Mouse (Mus musculus) stomach, embryonic 14.5 days (tissue): ENCODE data around the gene Dnajc4. TPM values are rescaled to one million over a fixed set of nuclear protein-coding genes. Genes with fewer than 3 reads are reported as not detected.

Experiments used
- ATAC-seq: fragments of 200-750 bp; cut with Nextera tagmentation; 2 replicates; pipeline ENCODE4 v1.8.0; 2017; ENCODE audit warnings: low read depth, moderate TSS enrichment; ENCODE audit not compliant: insufficient number of reproducible peaks, insufficient read depth, low FRiP score
- H3K27ac ChIP-seq: fragments of 300-500 bp; sonication (generic); 2 replicates; pipeline ENCODE4 v1.5.1; 2014; ENCODE audit warnings: mild to moderate bottlenecking, low read length, moderate library complexity, mixed read lengths
- H3K27me3 ChIP-seq: fragments of 300-500 bp; sonication (generic); 2 replicates; pipeline ENCODE4 v1.6.1; 2014; ENCODE audit warnings: low read length, control low read depth, mixed read lengths; ENCODE audit not compliant: control insufficient read depth, insufficient read depth
- H3K36me3 ChIP-seq: fragments of 300-500 bp; sonication (generic); 2 replicates; pipeline ENCODE4 v1.6.1; 2014; ENCODE audit warnings: mild to moderate bottlenecking, control low read depth, low read length, moderate library complexity, mixed read lengths; ENCODE audit not compliant: control insufficient read depth, insufficient read depth
- H3K4me1 ChIP-seq: fragments of 300-500 bp; sonication (generic); 2 replicates; pipeline ENCODE4 v1.6.1; 2014; ENCODE audit warnings: low read length, control low read depth, mixed read lengths; ENCODE audit not compliant: control insufficient read depth, insufficient read depth
- H3K4me2 ChIP-seq: fragments of 300-500 bp; sonication (generic); replicated peaks from 2 replicates; pipeline ENCODE4 v1.6.1; 2014; ENCODE audit warnings: low read depth, low read length, control low read depth
- H3K4me3 ChIP-seq: fragments of 300-500 bp; sonication (generic); 2 replicates; pipeline ENCODE4 v1.5.1; 2014; ENCODE audit warnings: low read depth, low read length, control low read depth
- H3K9ac ChIP-seq: fragments of 300-500 bp; sonication (generic); replicated peaks from 2 replicates; pipeline ENCODE4 v1.6.1; 2014; ENCODE audit warnings: low read depth, mild to moderate bottlenecking, control low read depth, low read length, moderate library complexity, mixed read lengths
- H3K9me3 ChIP-seq: fragments of 300-500 bp; sonication (generic); 2 replicates; pipeline ENCODE4 v1.6.1; 2016; ENCODE audit warnings: low read depth, low read length, control low read depth; ENCODE audit not compliant: control insufficient read depth
- WGBS: fragments of 180-500 bp; shearing (Covaris S2); extraction: QIAGEN DNeasy Blood & Tissue Kit; methylation state at CpG from one replicate; pipeline ENCODE4 v1.1.7; 2014; 5-methylcytosine and 5-hydroxymethylcytosine counted together
- polyA plus RNA-seq: library from polyadenylated mRNA; unstranded; fragments of >200 nt; fragmentation: Nextera tagmentation; extraction: Ambion mirVana; gene quantifications from 2 replicates; pipeline ENCODE4 v1.2.1, GENCODE M21; 2014

Dnajc4 gene
- polyA plus RNA-seq, 1 experiment from 2014 or later, result 31.2 TPM

DNA sequence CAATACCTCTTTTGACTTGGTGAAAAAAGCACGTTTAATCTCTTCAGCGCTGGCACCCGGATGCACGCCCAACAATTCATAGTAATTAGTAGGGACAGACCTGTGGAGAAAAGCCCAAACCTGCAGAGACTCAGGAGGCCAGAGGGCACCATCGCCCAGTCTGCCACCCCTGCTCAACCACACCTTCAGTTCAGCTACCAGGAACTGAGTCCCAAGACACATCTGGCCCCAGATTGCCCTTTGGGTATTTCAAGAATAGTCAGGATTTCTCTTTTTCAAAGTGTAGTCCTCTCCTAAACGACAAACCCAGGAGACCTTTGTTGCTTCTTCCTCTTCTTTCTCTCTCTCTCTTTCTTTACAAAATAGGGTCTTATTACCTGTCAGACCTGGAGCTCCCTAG lies 1.7 kb downstream of the Dnajc4 start:
- 86% methylated on average over 6 of the region's 6 CpGs for WGBS
- Histone ChIP-seq H3K4me3 (no peak overlapping the region), H3K27me3 (no peaks in the 10 kb centered on the region), H3K4me2 (no peak overlapping the region), H3K9ac (no peak overlapping the region), H3K4me1 (peaks cover 32% of the 10 kb centered on the region), H3K9me3 (no peaks in the 10 kb centered on the region), H3K27ac (no peak overlapping the region), H3K36me3 (no peaks in the 10 kb centered on the region)
- no peak for ATAC-seq

DNA sequence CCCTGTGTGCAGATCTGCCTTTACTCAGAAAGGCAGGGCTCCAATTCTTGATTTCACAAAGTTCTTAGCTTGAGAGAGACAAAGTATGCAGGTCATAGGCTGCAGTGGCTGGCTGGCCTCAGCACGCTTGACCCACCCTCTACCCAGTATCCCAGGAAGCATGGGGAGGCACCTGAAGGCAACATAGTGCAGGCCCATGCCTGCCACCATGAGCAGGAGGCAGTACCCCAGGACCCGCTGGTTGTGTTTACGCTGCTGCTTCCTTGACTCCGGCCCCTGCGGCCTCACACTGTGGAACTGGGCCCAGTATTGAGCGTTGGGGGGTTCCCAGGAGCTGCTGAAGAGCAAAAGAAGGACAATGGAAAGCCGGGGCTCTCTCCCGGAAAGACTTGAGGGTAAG lies 3.1 kb downstream of the Dnajc4 start:
- Histone ChIP-seq H3K4me2 (no peak overlapping the region), H3K27ac (no peak overlapping the region), H3K9ac (no peak overlapping the region), H3K4me3 (no peak overlapping the region), H3K27me3 (no peaks in the 10 kb centered on the region), H3K36me3 (peaks cover 9% of the 10 kb centered on the region; the same call in 1 of the 2 replicates), H3K4me1 (peaks cover 23% of the 10 kb centered on the region), H3K9me3 (no peaks in the 10 kb centered on the region)
- WGBS, result 82% methylated on average over 8 of the region's 8 CpGs
- no peak for ATAC-seq

DNA sequence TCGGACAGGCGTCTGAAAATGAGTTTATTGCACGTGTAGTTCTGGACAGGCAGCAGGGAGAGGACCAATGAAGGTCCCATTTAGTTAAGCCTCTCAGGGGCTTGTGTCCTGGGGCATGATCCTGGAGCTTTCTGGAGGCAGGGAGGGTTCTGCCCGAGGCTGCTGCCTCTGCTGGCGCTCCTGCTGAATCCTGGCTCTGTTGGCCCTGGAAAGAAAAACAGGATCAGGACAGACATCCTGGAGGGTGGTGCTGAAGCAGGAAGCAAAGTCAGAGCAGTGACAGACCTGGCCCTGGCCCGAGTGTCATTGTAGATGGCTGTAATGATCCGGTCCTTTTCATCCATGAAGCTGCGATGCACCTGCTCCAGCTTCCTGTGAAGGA lies 4.5 kb downstream of the Dnajc4 start:
- Histone ChIP-seq H3K9ac (peak overlapping the region; percentile 87), H3K4me2 (peak overlapping the region; percentile 89), H3K36me3 (peaks cover 15% of the 10 kb centered on the region; the same call in 1 of the 2 replicates), H3K9me3 (no peaks in the 10 kb centered on the region), H3K27me3 (no peaks in the 10 kb centered on the region), H3K4me3 (peak overlapping the region; percentile 80), H3K27ac (peak overlapping the region; percentile 72; the same call in 1 of the 2 replicates), H3K4me1 (peaks cover 20% of the 10 kb centered on the region)
- WGBS, result 10% methylated on average over 8 of the region's 8 CpGs
- no peak for ATAC-seq

DNA sequence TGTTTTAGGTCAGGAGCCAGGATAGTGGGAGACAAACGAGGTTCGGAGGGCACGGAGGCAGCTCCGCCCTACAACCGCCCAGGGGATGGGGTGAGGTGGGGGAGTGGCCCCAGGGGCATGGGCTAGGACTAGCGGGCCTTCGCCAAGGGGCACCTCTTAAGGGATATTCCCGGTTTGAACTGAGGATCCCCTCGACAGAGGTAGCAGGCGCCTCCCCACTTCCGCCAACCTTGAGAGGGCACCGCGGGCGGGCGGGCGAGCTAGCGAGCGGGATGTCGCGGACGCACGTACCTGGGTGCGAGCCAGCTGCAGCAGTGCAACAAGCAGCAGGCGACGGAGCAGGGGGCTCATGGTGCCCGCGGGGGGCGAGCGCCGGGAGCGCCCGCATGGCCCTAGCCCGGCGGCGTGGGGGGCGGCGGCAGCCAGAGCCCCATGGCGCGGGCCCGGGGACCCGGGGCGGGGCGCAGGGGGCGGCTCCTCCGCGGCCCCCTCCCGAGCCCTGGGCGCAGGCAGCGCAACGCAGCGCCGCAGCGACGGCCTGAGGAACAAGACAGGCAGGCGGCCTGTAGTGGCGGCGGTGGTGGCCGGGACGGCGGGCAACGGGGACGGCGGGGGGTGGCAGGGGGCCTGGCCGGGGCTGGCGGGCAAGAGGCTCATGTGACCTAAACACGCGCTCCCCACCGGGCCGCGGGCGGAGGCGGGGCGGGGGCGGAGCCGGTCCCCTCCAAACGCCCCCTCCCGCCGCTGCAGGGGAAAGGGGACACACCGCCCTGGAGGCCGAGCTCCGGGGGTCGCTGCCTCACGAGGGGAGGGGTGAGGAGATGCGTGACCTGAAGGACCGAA lies 5.1 kb downstream of the Dnajc4 start, which contains the start of gene Vegfb:
Gene Vegfb, minus strand, starts transcription at position 591 of the 843 bp plus-strand sequence.
- peak; percentile 50 for ATAC-seq
- Histone ChIP-seq H3K27me3 (no peaks in the 10 kb centered on the region), H3K4me2 (peak within 1 kb of the TSS; percentile 89), H3K9me3 (no peaks in the 10 kb centered on the region), H3K4me3 (peak within 1 kb of the TSS; percentile 80), H3K36me3 (peaks cover 20% of the 10 kb centered on the region; the same call in 1 of the 2 replicates), H3K9ac (peak within 1 kb of the TSS; percentile 87), H3K4me1 (peaks cover 18% of the 10 kb centered on the region), H3K27ac (peak within 1 kb of the TSS; percentile 72; the same call in 1 of the 2 replicates)
- under 1% methylated on average over 78 of the region's 85 CpGs for WGBS

DNA sequence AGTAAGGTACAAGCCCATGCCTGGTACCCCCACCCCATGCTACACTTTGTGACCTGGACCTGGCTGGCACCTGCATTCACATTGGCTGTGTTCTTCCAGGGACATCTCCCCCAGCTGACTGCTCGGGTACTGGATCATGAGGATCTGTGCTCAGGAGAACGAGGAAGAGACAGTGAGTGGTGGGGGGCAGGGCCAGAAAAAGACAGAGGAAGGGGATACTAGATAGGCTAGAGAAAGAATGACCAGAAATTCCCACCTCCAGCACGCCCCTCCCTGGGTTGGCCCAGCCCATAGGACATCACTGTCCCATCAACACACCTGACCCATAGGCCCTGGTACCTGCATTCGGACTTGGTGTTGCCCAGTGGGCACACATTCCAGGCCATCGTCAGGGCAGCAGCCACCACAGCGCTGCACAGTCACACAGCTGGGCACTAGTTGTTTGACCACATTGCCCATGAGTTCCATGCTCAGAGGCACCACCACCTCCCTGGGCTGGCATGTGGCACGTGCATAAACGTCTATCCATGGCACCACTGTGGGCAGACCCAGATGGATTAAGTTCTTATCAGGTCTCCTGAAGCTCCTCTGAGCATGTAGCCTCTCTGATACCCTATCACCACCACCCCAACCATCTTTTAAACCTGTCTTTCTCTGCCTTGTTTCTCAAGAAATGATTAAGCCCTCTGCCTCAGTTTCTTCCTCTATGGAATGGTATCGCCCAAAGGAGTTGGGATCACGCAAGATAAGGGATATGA lies 6.2 kb downstream of the Dnajc4 start:
- peak overlapping the region; percentile 89 for H3K4me2 ChIP-seq
- no peak for ATAC-seq
- WGBS, result 78% methylated on average over 10 of the region's 10 CpGs
- H3K4me3 ChIP-seq, result peak overlapping the region; percentile 80
- H3K27me3 ChIP-seq, result no peaks in the 10 kb centered on the region
- H3K4me1 ChIP-seq, result peaks cover 18% of the 10 kb centered on the region
- no peaks in the 10 kb centered on the region for H3K9me3 ChIP-seq
- peaks cover 23% of the 10 kb centered on the region; the same call in 1 of the 2 replicates for H3K36me3 ChIP-seq
- peak overlapping the region; percentile 87; the same call in 1 of the 2 replicates for H3K9ac ChIP-seq
- H3K27ac ChIP-seq, result no peak overlapping the region; the same call in 1 of the 2 replicates

DNA sequence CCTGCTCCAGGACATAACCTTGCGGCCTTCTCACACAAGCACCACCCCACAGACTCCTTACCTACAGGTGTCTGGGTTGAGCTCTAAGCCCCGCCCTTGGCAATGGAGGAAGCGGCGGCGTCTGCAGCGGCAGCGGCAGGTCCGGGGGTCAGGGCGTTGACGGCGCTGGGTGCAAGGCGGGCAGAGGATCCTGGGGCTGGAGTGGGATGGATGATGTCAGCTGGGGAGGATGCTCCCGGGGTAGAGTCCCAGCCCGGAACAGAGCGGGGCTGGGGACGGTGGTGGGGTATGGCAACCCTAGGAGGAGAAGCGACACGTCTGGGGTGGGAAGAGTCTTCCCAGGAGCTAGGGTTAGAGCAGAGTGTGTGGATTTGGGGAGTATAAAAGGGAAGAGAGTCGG lies 7.1 kb downstream of the Dnajc4 start:
- Histone ChIP-seq H3K4me3 (no peak overlapping the region), H3K4me1 (peaks cover 20% of the 10 kb centered on the region), H3K27ac (no peak overlapping the region), H3K36me3 (peaks cover 23% of the 10 kb centered on the region; the same call in 1 of the 2 replicates), H3K27me3 (no peaks in the 10 kb centered on the region), H3K4me2 (no peak overlapping the region), H3K9me3 (no peaks in the 10 kb centered on the region), H3K9ac (no peak overlapping the region)
- WGBS, result 87% methylated on average over 19 of the region's 19 CpGs
- ATAC-seq, result no peak

DNA sequence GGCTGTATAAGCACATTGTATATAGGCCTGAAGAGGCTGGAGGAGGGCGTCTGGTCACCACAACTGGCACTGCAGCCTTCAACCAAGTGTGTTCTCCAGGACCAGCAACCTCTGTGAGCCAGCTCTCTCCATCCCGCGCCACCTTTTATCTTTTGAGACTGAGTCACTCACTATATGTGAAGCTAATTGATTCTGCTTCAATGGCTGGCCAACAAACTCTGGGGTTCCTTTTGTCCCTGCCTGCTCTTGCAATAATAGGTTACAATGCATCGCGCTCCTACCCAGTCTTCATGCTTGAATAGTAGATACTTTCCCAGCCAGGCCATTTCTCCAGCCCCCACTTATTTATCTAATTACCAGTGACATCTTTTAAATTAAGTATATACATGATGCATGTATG lies 8.8 kb downstream of the Dnajc4 start:
- Histone ChIP-seq H3K9me3 (no peaks in the 10 kb centered on the region), H3K4me2 (no peak overlapping the region), H3K27ac (no peak overlapping the region), H3K36me3 (peaks cover 23% of the 10 kb centered on the region; the same call in 1 of the 2 replicates), H3K4me1 (peaks cover 28% of the 10 kb centered on the region), H3K27me3 (no peaks in the 10 kb centered on the region), H3K9ac (no peak overlapping the region), H3K4me3 (no peak overlapping the region)
- 94% methylated on average over 5 of the region's 5 CpGs for WGBS
- no peak for ATAC-seq

DNA sequence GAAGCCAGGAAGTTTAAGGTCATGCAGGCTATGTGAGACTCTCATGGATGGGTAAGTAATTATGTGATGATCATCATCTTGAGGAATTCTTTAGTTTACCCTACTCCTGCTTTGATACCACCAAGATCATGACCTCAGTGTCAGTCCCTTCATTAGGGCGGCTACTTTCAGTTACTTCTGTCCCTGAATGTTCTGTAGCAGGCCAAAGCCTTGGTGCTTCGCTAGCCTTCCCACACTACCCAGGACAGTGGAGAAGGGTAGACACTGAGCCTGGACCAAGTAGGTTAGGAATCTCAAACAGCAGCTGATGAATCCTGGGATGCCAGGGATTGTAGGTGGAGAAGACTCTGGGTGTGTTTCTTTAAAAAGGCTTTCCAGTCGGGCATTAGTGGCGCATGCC lies 10.9 kb downstream of the Dnajc4 start:
- WGBS, result 89% methylated on average over 4 of the region's 4 CpGs
- ATAC-seq, result no peak
- Histone ChIP-seq H3K4me1 (peaks cover 26% of the 10 kb centered on the region), H3K4me3 (0 out of 2 replicates have a peak overlapping the region, but pooled peaks have one; percentile 67), H3K36me3 (peaks cover 36% of the 10 kb centered on the region), H3K27ac (no peak overlapping the region), H3K9ac (no peak overlapping the region), H3K4me2 (peak overlapping the region; percentile 76; the same call in 1 of the 2 replicates), H3K9me3 (no peaks in the 10 kb centered on the region), H3K27me3 (no peaks in the 10 kb centered on the region)
